Mouse (Mus musculus) left cerebral cortex, adult 11 months (tissue): ENCODE results near the gene Igsf23.
"Not testable (repeated sequence)": the region's sequence is repeated elsewhere in the genome, so short reads cannot be mapped to it uniquely, and the experiment has no call there.

ENCODE experiments used
- DNase-seq: peaks from one replicate; pipeline ENCODE4 v3.0.0; 2022; ENCODE audit warnings: low spot score

Gene Igsf23

DNA sequence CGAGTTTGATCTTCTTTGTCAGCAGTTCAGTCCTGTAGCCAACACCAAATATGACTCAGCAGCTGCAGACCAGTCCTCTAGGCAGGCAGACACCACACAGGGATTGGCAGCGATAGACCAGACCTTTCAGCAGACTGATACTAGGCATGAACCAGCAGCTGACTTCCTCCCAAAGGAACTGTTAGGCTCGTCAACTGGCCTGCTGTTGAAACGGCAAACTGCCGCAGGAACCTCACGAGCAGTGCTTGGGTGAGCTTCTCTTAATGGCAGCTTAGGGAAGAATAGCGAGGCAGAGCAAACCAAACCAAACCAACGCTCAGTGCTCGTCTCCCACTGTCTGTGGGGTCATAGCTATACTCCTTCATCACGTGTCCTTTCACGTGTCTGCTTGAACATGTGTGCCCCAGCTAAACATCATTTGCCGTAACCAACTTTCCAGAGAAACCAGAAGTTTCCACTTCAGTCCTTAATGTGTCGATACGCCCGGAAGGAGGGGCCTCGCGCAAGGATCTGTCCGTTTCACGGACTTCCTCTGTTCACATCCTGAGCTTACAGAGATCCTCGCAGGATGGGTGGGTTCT lies 15.3 kb downstream of the Igsf23 start:
- DNase-seq, result no peak

DNA sequence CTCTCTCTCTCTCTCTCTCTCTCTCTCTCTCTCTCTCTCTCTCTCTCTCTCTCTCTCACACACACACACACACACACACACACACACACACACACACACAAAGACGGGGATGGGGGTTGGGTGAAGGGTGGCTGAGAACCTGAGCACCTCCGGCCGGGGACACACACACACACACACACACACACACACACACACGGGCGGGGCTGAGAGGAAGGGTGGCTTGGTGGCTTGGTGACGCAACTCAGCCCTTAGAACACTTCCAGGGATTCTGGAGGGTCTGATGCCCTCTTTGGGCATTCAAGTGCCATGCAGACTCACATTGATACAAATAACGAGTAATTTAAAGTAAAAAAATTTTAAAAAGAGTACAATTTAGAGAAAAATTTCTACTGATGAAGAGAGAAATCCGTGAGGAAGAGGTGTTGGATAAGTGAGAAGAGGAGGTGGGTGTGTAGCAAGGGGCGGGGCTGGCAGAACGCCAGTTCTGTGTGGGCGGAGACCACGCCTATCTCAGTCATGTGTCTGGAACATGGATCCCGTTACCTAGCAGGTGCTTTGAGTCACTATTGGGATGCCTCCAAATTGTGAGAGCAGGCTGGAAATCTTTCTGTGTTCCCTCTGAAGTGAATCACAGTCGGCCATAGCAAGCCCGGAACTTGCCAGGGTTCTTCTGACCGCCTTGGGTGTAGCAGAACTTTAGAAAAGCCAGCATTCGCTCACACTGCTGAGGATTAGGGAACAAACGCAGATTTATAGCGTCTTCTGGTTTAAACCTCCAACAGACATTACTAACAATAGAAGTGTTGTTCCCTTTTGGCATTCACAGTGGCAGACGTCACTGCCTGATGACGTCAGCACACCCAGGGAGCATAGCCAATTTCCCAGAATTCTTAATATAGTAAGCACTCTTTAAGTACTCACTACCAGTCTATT lies 17.4 kb downstream of the Igsf23 start:
- peak; percentile 73 for DNase-seq

DNA sequence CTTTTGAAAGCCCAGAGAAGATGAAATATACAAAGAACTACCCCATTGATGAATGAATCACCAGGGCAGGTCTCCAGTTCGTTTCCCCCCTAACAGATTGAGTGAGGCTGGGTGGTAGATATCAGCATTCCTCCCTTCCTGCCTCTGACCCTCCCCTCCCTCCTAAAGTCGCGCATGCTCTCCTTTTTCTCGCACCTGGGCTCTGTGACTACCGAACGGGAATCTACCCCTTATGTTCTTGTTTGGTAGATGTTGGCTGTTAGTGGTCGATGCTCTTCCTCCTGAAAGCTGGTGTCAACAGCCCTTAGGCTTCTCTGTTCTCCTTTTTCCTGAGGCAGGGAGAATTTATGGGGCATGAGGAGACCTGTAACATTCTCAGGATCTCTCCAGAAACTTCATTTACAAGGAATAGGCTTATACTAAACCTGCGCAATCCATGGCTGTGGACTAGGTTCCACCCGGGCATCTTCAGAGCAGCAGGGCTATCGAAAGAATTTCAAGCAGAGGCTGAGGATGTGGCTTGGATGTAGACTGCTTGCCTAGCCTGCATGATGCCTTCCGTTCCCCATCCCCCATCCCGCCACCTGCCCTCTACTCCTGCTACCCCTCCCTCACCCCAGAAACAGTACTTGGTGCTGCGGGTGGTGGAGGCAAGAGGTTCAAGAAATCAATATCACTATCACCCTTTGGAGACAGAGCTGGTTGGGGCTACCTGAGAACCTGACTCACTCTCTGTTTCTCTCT lies 18.3 kb downstream of the Igsf23 start:
- no peak for DNase-seq

DNA sequence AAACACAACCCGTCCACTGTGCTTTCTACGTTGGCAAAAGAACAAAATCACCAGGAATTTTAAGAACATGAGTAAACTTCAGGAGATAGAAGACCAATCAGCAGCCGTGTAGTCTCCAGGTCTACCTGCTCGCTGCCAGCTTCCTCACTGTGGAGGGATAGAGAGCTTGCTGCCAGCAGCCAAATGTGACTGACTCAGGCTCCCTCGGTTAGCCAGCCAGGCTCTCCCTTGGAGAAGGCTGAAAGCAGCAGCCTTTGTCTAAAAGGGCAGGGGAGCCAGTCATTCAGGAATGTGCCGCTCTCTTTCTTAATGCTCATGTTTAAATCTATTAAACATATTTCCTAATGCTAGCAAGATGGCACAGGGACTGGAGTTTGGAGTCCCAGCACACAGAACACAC lies 20.1 kb downstream of the Igsf23 start:
- not testable (repeated sequence) for DNase-seq

DNA sequence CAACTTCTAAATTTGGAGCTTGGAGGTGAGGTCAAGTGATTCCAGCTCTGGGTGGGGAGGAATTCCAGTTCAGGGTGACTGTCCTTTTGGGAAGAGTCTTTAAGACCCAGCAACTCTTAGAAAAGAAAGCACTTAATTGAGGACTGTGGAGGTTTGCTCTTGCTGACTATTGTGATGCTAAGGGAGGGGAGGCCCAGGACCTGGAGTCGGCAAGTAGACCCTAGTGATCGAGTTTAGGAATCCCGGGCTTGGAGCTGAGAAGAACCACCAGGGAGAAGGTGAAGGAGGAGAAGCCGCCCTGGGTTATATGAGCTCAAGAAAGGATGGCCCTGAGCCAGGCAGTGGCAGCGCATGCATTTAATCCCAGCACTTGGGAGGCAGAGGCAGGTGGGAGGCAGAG lies 22.1 kb downstream of the Igsf23 start:
- DNase-seq, result no peak

DNA sequence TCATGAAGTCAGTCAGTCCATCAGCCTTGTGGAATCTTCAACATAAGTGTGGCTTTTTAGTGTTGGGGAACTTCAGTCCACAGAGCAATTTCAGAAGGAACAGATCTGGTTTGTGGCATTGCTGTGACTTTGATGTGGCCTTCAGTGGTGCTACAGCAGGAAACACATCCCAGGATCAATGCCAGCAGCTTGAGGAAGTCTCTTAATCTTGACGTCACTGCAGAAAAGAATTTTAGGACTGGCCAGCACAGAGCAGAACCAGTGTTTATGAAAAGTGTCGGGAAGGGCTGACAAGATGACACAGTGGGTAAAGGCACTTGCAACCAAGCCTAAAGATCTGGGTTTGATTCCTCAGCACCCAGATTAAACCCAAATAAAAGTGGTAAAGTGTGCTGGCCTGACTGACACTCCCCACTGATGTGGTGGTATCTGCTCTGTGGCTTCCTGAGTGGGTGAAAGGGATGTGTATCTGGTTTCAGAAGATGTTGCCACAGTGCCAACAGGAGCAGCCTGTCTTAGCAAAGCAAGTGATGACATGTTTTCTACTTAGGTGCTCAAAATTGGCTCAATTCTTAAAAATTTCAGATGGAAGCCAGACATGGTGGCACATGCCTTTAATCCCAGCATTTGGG lies 23.6 kb downstream of the Igsf23 start:
- no peak for DNase-seq

DNA sequence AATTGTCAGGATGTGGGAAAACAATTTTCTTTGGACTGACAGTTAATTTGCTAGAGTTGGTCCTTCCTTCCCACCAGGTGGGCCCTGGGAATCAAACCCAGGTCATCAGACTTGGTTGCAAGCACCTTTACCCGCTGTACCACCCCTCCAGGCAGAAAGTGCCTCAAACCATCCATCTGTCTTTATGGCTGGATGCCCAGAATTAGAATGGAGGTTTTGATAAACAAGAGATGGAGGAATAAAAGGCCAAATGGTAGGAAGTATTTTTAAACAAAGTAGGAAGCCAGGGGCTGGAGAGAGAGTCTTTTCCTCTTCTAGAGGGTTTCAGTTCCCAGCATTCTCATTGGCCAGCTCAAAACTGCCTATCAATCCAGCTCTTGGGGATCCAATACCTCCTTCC lies 25.2 kb downstream of the Igsf23 start:
- DNase-seq, result no peak

DNA sequence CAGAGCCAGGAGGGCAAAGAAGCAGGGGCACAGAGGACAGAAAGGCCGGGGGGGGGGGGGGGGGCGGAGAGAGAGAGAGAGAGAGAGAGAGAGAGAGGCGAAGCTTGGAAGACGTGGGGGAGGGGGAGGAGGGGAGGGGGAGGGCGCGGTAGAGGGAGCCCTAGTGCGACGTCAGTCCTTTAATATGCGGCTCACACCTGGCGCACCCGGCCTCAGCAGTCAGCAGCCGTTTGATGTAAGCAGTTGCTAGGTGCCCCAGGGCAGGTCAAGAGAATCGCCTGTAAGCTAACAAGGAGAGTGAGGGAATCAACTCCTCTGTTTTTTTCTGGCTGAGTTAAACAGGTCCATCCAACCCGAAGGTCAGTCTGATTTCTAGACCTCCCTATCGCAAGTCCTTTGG lies 26.8 kb downstream of the Igsf23 start:
- no peak for DNase-seq

DNA sequence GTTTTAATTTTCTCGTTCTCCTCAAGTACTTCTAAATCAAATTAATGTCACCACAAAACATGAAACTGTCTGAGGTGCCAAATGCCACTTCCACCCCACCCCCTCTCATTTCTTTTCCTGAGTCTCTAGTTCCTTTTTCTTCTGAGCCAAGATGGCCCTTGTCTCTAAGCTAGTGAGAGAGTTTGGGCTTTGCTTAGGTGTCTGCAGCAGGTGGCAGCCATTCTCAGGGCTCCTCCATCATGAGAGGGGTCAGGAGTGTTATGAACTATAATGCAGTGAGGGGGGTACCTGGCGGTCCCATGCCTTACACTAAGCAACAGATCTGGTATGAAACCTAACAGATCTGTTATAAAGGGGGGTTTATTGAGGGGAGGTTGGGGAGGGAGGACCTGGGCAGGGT lies 27.2 kb downstream of the Igsf23 start:
- DNase-seq, result no peak

DNA sequence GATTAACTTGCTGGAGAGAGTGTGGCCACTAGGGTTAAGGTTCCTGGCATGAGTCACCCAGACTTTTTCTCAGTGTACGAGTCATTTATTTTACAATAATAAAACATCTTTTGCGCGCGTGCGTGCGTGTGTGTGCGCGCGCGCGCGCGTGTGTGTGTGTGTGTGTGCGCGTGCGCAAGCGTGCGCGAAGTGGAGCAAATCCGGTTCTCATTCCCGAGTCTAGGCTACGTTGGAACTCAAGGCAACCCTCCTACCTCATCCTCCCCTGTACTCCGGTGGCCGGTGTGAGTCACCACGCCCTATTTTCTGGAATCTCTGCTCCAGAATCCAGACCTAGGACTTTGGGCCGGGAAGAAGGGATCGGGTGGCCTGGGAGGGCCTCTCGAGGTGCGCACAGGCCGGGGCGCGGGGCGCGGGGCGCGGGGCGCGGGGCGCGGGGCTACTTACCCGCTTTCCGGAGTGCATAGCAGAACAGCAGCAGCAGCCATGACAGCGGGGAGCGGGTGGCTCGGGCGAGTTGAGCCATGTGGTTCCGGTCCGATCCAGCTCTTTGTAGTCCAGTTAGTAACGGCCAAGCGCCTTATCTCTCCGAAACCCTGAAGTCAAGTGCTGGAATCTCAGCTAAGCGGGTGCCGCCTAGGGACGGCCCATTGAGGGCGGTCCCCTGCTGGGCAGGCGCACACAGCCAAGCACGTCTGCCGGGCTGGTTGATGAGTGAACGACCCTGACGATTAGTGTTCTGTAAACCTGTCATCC lies 29.9 kb downstream of the Igsf23 start, which contains the start of gene Pvr:
Gene Pvr, minus strand, starts transcription at position 655 of the 756 bp plus-strand sequence.
- peak; percentile 62 for DNase-seq

DNA sequence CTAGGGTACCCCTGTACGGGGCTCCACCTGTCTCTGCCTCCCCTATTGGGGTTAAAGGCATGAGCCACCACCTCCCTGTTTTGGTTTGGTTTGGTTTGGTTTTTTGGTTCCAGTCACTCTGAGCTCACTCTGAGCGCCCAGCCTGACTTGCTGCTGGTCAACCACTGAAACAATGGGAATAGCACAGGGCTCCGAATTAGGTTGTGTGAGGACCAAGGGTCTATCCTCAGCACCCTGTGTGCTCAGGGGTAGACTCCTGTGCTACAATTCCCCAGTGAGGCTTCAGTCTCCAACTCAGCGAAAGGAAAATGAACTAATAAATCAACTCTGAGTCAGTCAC lies 30.4 kb downstream of the Igsf23 start:
- no peak for DNase-seq

DNA sequence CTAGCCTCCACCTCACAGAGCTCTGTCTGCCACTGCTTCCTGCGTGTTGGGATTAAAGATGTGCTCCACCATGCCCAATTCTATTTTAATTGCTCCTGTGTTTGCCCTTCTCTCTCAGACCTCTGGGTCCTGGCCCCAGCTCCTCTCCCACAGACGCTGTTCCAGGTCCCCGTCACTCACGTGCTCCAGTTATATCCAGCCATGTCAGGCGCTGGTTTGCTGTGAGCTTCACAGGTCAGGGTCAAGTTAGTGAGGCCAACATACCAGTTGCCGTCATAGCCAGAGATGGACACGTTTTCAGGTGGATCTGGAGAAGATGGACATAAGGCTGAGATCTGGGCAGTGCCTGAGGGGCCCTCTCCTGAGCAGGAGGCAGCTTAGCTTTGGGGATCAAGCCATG lies 36.0 kb downstream of the Igsf23 start:
- DNase-seq, result no peak

DNA sequence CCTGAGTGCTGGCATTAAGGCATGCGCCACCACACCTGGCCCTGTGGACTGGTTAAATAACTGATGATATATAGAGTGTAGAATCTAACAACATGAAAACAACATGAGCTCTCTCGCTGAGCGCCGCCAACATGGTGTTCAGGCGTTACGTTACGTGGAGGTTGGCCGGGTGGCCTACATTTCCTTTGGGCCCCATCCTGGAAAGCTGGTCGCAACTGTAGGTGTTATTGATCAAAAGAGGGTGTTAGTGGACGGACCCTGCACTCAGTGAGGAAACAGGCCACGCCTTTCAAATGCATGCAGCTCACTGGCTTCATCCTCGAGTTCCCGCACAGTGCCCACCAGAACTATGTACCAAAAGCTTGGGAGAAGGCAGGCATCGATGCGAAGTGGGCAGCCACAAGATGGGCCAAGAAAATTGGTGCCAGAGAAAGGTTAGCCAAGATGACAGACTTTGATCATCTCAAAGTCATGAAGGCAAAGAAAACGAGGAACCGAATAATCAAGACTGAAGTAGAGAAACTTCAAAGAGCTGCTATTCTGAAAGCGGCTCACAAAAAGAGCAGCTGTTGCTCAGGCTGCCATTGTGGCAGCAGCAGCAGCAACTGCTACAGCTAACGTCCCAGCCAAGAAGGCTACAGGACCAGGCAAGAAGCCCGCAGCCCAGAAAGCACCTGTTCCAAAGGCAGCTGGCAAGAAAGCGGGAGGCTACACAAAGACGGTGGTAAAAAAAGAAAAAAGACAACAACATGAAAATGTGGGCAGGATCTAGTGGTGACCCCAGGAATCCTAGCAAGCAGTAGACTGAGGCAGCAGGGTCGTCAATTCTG lies 38.6 kb downstream of the Igsf23 start:
- no peak for DNase-seq

DNA sequence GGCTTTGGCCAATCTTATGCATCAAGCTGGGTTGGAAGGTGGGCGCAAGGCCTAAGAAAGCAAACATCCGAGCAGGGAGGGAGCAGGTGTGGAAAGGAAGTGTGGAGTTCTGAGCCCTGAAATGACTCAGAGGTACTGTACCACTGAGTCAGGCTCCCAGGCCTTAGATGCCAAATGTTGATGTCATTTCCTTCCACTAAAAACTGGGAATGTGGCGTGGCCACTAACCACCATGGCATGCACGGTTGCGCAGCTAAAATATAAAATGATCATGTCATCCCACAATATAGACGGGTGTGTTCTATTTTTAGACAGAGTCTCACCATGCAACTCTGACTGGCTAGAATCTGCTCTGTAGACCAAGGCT lies 39.3 kb downstream of the Igsf23 start:
- DNase-seq, result no peak

DNA sequence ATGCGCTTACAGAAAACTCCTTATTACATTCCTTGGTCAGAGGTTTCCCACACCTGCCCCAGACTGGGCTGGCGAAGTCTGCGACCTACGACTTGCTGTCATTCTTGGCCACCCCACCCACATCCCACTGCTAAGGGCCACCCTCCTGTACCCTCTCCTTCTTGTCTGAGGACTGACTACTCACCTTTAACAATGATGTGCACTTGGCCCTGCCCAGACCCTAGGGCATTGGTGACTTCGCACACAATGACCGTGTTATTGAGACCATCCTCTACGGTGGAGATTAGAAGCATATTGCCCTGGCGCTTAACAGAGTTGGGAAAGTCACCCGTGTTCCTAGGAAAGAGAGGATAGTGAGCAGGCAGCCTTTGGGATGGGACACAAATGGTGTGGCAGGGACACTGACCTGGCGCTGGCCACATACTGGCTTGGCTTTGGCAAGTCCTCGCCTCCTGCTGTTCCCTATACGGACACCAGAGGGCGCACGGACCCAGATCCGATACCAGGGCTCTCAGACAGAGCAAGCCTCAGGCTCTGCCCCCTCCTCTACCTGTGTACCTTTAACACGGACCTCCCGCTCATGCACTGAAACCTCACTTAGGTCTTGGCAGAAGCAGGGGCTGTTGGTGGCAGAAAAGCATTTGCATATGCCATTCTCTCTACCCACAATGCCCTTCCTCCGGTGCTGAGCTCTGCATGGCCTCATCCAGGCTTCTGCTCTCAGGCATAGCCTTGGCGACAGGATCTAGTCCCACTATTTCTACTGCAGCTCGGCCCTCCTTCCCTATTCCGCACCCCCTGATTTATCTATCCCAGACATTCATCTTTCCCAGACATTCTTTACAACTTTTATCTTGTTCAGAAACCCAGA lies 39.9 kb downstream of the Igsf23 start:
- peak; percentile 68 for DNase-seq

DNA sequence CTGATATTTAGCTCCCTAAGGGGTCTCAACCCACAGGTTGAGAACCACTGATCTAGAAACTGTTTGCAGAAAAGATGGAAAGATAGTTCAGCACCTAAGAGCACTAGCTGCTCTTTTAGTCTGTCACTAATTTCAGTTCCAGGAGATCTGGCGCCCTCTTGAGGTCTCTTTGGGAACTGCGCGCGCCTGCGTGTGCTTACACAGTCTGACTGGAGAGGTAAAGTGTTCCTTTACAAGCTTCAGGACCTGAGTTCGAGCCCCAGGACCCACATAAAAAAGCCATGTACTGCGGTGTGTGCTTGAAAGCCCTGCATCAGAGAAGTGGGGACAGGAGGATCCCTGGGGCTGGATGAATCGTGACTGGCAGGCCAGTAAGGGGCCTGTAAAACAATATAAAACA lies 60.7 kb downstream of the Igsf23 start:
- no peak for DNase-seq

DNA sequence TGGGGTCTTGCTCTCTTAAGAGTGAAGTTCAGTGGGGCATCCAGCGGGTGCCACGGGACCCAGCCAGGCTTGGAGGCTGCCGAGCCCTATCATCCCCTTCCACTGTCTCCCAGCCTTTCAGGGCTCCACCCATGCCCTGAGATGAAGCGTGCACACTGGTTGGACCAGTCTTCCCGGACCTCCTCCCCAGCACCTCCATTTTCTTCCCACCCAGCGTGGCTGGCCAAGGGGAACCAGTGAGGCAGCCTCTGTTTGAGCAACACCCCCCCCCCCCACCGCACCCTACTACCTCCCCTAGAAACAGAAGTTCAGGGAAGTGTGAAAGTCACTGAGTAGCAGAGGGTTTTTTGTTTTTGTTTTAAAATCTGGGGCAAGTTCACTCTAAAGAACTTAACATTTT lies 62.7 kb downstream of the Igsf23 start, which contains the start of gene Ceacam19:
Gene Ceacam19, minus strand, starts transcription at position 117 of the 400 bp plus-strand sequence.
- no peak for DNase-seq
